Mouse (Mus musculus): ENCODE measurements at regions not wholly inside any gene's neighbourhood (a gene's known extent, or its start where the extent isn't known, plus 50 kb on each side); places are given as distances from the start of the nearest gene placed in this dataset.
A peak's percentile ranks its signal among the peaks of the same experiment; 100 is the strongest.

DNA sequence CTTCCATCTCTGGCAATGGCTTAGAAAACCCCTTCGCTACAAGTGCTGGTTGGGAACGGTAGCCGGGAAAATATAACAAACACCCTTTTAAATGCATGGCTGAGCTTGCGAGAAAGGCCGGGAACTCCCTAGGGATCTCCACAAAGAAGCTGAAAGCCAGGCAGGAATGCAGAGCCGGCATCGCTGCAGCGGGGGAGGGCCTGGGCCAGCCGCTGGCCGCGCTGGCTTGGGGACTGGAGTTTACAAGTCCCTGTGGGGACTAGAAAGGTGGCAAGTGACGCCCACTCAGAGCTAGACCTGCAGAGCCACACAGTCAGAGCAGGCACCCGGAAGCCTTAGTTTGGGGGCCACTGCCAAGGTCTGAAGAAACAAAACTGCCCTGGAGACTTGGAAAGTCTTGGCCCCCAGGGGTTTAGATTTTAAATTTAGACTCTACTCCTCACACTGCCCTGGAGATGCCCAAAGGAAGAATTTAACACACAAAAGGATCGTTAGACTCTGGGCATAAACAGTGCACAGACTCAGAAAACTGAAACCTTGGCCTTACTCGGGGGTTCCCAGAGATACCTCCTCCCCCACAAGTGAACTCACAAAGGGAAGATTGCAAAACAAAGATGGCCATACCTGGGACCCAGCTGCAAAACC, 59.4 kb downstream of the 1700001O22Rik start:
- no peak for ATAC-seq (replicated peaks; ENCODE audit: low FRiP score, low TSS enrichment, poor library complexity, severe bottlenecking)

DNA sequence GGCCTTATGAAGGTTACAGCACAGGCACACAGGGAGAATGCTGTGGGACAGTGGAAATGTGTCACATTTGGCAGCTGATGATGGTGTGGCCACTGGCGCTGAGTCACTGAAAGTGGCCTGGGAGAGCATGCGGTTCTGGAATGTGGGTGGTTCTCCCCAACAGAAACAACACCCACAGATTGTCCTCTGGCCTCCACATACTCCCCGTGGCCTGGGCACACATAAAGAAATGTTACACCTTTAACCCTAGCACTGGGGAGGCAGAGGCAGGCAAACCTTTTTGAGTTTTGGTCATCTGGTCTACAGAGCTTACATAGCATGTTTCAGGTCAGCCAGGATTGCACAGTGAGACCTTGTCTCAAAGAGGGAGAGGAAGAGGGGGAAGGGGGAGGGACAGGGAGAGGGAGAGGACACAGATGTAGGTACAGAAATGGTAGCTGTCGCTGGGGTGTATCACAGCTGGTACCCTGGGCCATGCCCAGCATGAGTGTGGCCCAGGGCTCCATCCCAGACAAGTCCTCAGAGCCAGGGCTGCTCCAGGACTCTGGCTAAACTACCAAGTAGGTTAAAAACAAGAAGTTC, 60.1 kb downstream of the 1700001O22Rik start:
- no peak for ATAC-seq (replicated peaks; ENCODE audit: low FRiP score, low TSS enrichment, poor library complexity, severe bottlenecking)

GRCm38 (mm10) chr2:30741450-30741849, 62.0 kb downstream of the 1700001O22Rik start:
- ATAC-seq (replicated peaks; ENCODE audit: low FRiP score, low TSS enrichment, poor library complexity, severe bottlenecking): no peak

GRCm38 (mm10) chr2:30737759-30738158, 65.7 kb downstream of the 1700001O22Rik start:
- no peak for ATAC-seq (replicated peaks; ENCODE audit: low FRiP score, low TSS enrichment, poor library complexity, severe bottlenecking)

DNA sequence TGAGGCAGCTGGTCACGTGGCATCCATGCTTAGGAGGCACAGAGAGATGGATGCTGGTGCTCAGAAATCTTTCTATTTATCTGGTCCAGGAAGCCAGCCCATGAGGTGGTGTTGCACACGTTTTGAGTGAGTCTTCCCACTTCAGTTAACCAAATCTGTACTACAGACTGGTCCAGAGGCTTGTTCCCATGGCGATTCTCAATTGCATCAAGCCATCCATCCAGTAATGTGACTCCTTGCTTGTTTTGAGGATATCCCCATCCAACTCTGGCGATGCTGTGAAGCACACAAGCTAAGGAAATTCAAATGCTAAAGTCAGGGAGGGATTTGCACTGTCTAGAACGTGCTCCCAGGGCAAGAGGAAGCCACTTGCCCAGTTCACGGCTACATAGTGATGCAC, 66.8 kb downstream of the 1700001O22Rik start:
- no peak for ATAC-seq (replicated peaks; ENCODE audit: low FRiP score, low TSS enrichment, poor library complexity, severe bottlenecking)

- ATAC-seq (replicated peaks; ENCODE audit: low FRiP score, low TSS enrichment, poor library complexity, severe bottlenecking): no peak
Measured at GRCm38 (mm10) chr2:30736236-30736635, 67.2 kb downstream of the 1700001O22Rik start.

GRCm38 (mm10) chr2:30733853-30734252, 69.6 kb downstream of the 1700001O22Rik start:
- no peak for ATAC-seq (replicated peaks; ENCODE audit: low FRiP score, low TSS enrichment, poor library complexity, severe bottlenecking)

DNA sequence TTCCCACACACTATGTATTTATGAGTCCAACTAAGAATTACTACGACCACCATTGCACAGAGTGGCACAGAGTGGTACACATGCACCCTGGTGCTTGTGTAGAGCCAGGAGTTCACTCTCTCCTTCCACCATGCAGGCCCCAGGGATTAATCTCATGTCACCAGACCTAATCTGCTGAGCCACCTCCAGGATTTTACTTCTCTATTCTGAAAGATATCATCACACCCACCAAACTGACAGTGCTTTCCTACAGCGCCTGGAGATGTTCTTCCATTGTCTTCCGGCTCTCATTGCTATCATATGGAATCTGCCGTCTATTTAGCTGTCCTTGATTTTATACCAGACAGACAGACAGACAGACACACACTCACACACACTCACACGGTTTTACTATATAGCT, 71.6 kb downstream of the 1700001O22Rik start:
- no peak for ATAC-seq (replicated peaks; ENCODE audit: low FRiP score, low TSS enrichment, poor library complexity, severe bottlenecking)

GRCm38 (mm10) chr2:30727948-30728347, 75.5 kb downstream of the 1700001O22Rik start:
- no peak for ATAC-seq (replicated peaks; ENCODE audit: low FRiP score, low TSS enrichment, poor library complexity, severe bottlenecking)

DNA sequence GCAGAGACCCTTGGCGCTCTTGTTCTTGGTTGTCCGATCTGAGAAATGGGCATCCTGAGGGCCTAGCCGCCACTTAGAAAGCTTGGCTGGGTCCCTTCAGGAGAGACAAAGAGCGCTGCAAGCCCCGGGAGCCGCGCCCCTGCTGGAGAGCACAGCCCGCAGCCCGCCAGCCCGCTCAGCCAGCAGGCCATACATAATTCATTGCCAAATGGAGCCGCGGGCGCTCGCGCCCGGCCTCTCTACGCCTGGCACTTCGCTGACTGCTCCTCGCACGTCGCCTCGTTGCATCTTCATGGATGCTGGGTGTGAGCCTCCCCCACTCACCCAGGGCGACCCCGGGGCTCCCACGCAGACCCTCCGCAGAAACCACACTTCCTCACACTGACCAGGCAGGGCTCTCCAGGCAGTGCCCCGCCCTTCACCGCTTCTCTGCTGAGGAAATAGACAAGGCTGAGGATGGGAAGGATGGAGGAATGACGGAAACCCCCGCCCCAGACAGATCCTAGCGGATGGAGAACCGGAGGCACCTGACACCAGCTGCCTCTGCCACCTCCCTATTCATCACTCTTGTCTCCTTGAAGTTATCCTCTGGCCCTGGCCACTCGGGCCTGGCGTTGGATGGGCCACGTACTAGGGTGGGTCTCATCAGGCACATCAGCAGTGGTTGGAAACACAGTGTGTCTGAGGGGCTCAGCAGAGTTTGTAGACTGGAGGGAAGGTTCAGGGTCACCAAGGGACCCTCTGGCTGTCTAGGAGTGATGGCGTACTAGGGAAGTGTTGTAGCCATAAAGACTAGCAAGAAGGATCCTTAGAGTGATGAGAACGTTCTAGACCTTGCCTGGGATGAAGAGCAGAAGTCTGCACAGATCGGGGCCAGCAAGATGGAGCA, 77.6 kb downstream of the 1700001O22Rik start:
- 0 out of 2 replicates have a peak, but pooled peaks have one; percentile 22 for ATAC-seq (replicated peaks; ENCODE audit: low FRiP score, low TSS enrichment, poor library complexity, severe bottlenecking)

GRCm38 (mm10) chr2:30725186-30725585, 78.3 kb downstream of the 1700001O22Rik start:
- ATAC-seq (replicated peaks; ENCODE audit: low FRiP score, low TSS enrichment, poor library complexity, severe bottlenecking): no peak

GRCm38 (mm10) chr2:30724521-30724920, 78.9 kb downstream of the 1700001O22Rik start:
- ATAC-seq (replicated peaks; ENCODE audit: low FRiP score, low TSS enrichment, poor library complexity, severe bottlenecking): no peak

GRCm38 (mm10) chr2:30723059-30723587, 80.3 kb downstream of the 1700001O22Rik start:
- ATAC-seq (replicated peaks; ENCODE audit: low FRiP score, low TSS enrichment, poor library complexity, severe bottlenecking): no peak

DNA sequence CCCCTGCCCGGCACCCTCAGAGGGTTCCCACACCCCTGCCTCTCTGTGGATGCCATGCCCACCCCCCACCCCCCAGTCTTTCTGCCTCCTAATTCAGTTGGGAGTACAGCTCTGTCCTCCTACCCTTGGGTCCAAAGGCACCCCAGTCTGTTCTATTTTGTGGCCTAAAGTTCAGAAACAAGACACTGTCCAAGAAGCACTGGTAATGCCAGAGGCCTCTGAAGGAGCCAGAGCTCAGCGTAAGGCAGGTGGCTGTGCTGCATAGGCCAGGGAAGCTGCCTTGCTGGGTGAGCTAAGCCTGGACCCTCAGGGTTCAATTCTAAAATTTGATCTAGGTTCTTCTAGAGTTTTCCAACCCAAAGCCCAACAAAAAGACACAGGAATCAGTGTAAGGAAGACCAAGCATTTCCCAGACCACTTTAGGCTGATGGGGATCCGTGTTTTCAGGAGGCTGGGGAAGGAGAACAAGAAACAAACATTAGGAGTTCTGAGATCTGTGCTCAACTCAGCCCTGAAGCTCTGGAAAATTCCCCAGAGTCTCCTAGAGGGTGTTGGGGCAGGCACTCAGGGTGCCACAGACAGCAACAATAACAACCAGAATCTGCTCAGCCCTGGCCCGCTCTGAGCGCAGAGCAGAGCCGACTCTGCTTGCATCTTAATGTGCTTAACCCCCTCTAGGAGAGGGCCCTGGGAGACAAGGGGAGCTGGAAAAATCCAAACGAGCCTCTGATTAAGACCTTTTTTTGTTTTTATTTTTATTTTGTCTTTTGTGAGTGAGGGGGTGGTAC, 81.0 kb downstream of the 1700001O22Rik start:
- no peak for ATAC-seq (replicated peaks; ENCODE audit: low FRiP score, low TSS enrichment, poor library complexity, severe bottlenecking)

DNA sequence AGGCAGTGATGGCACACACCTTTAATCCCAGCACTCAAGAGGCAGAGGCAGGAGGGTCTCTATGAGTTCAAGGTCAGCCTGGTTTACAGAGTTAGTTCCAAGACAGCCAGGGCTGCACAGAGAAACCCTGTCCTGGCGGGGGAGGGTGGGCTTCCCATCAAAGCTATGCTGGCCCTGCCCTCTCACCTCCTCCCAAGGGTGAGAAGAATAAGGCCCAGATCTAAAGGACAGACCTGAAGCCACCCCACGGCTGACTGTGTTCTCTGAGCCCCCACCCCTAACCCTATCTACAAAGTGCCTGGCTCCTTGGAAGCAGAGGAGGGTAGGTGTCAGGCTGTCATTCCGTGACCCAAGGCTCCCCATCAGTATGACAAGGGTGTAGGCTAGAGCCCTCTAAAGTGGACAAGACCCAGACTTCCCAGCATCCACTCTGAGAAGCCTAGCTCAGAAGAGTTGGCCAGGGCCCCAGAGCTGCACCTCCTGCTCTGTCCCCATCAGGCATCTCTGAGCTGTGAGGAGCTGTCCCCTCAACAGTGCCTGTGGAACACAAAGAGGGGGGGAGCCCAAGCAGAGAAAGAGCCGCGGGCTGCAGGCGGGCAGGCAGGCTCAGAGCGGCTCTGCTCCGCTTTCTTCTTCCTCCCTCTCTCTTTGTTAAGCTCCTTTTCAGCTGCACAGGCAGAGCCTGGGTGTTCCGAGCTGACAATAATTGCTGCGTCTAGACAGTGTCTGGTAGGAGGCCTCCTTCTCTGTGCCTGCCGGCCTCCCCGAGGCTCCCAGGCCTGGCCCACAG, 81.8 kb downstream of the 1700001O22Rik start:
- ATAC-seq (replicated peaks; ENCODE audit: low FRiP score, low TSS enrichment, poor library complexity, severe bottlenecking): no peak

DNA sequence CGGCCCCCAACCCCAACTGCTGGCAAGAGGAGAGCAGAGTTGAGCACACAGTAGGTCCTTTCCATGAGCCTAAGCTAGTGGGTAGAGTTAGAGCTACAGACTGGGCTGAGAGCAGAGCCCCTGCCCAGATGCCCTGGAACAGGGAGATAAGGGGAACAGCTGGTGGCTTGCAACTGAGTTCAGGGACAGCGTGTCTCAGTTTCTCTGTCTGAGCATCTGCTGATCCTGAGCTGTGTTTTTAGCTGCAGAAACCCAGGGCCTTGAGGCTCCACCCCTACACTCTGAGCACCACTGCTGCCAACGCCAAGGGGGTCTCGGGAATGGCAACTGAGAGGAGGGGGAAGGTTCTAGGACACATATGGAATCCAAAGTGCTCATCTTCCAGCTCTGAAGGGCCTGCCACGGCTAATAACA, 82.4 kb downstream of the 1700001O22Rik start:
- ATAC-seq (replicated peaks; ENCODE audit: low FRiP score, low TSS enrichment, poor library complexity, severe bottlenecking): no peak

DNA sequence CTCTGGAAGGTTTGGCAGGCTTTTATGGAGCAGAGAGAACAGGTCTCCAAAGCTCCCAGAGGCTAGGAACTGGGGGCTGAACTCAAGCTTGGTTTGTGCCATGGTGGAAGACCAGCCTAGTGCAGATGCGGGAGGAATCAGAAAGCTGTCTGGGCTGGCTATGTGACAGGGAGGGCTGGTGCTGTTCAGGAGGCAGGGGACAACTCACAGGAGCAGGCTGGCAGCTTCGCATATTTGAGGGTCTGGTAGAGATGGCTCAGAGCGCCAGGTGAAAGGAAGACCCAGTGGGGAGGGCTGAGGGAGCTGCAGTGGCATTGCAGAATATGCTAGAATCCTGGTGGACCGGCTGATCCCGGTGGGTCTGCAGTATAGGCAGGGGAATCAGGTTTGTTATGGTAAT, 83.2 kb downstream of the 1700001O22Rik start:
- ATAC-seq (replicated peaks; ENCODE audit: low FRiP score, low TSS enrichment, poor library complexity, severe bottlenecking): no peak

GRCm38 (mm10) chr2:30719611-30720290, 83.7 kb downstream of the 1700001O22Rik start:
- ATAC-seq (replicated peaks; ENCODE audit: low FRiP score, low TSS enrichment, poor library complexity, severe bottlenecking): no peak
